ENCODE assay signal across 18 mouse cellular contexts in genomic region chr15:26816931-26817330, GRCm38 (mm10).
"Had no signal": no experiment of that assay in that cellular context is flagged by ENCODE, and none has a peak within 500 bp of the region (broad histone marks: within the 10 kb centered on the region; RNA-seq: fewer than 3 reads in every experiment).

No protein-coding gene starts in this region.

- H3K27me3 ChIP-seq: midbrain, embryonic 12.5 days; neural tube, embryonic 13.5 days; neural tube, embryonic 15.5 days had no signal

- H3K9ac ChIP-seq: midbrain, embryonic 12.5 days; neural tube, embryonic 13.5 days; neural tube, embryonic 15.5 days had no signal

- H3K9me3 ChIP-seq: midbrain, embryonic 10.5 days; midbrain, embryonic 12.5 days; neural tube, embryonic 13.5 days; neural tube, embryonic 15.5 days had no signal

- H3K4me2 ChIP-seq: midbrain, embryonic 12.5 days; neural tube, embryonic 13.5 days; neural tube, embryonic 15.5 days had no signal

- H3K36me3 ChIP-seq: midbrain, embryonic 10.5 days; midbrain, embryonic 12.5 days; neural tube, embryonic 13.5 days; neural tube, embryonic 15.5 days had no signal

- H3K4me1 ChIP-seq: midbrain, embryonic 10.5 days; midbrain, embryonic 12.5 days had no signal

- H3K27ac ChIP-seq: midbrain, embryonic 10.5 days; midbrain, embryonic 12.5 days; neural tube, embryonic 13.5 days; neural tube, embryonic 15.5 days had no signal

- DNase-seq: lung, adult 18-20 months; lung, postnatal 10 days; lung, postnatal 4 days; midbrain, embryonic 14.5 days; retina, postnatal 1 day; right cerebral cortex, adult 18-20 months; right cerebral cortex, postnatal 25 days; right cerebral cortex, postnatal 4 days; spleen, adult 18-20 months; thymus, adult 18-20 months; thymus, postnatal 25 days; thymus, postnatal 4 days had no signal

- ATAC-seq: midbrain, embryonic 16.5 days had no signal

- H3K4me3 ChIP-seq: midbrain, embryonic 10.5 days; midbrain, embryonic 12.5 days; myocyte; neural tube, embryonic 13.5 days; neural tube, embryonic 15.5 days had no signal
